Mouse (Mus musculus) bone marrow, adult 2 months (tissue): ENCODE measurements around the gene Ckap5.

ENCODE experiments used
- CTCF ChIP-seq: fragments of 200-500 bp; IDR thresholded peaks from 2 replicates; pipeline ENCODE4 v1.5.1; 2011; ENCODE audit warnings: low read length, control low read depth; ENCODE audit not compliant: control insufficient read depth, insufficient read depth
- POLR2A ChIP-seq: fragments of 200-500 bp; IDR thresholded peaks from 2 replicates; pipeline ENCODE4 v1.6.1; 2011; ENCODE audit warnings: low read depth, mild to moderate bottlenecking, control low read depth, low read length, borderline replicate concordance; ENCODE audit not compliant: control insufficient read depth

GRCm38 (mm10) chr2:91526294-91527146 lies at the start of gene Ckap5:
- TF ChIP-seq POLR2A, result peak; percentile 58; the same call in 1 of the 2 replicates
- no peak for TF ChIP-seq CTCF
